Mouse (Mus musculus) forebrain, embryonic 13.5 days (tissue): ENCODE measurements at regions not wholly inside any gene's neighbourhood (a gene's known extent, or its start where the extent isn't known, plus 50 kb on each side); places are given as distances from the start of the nearest gene placed in this dataset.
"Not testable (repeated sequence)": the region's sequence is repeated elsewhere in the genome, so short reads cannot be mapped to it uniquely, and the experiment has no call there.

Experiments
- ATAC-seq: fragments of 200-750 bp; cut with Nextera tagmentation; 2 replicates; pipeline ENCODE4 v1.8.0; 2017
- H3K27ac ChIP-seq: fragments of 300-500 bp; sonication (generic); 2 replicates; pipeline ENCODE4 v1.5.1; 2015; ENCODE audit warnings: inconsistent platforms, mild to moderate bottlenecking, moderate library complexity
- H3K27me3 ChIP-seq: fragments of 300-500 bp; sonication (generic); 2 replicates; pipeline ENCODE4 v1.6.1; 2015; ENCODE audit warnings: mild to moderate bottlenecking, inconsistent platforms
- H3K36me3 ChIP-seq: fragments of 300-500 bp; sonication (generic); 2 replicates; pipeline ENCODE4 v1.6.1; 2015; ENCODE audit warnings: mild to moderate bottlenecking, inconsistent platforms; ENCODE audit not compliant: poor library complexity, severe bottlenecking
- H3K4me1 ChIP-seq: fragments of 300-500 bp; sonication (generic); 2 replicates; pipeline ENCODE4 v1.6.1; 2015; ENCODE audit warnings: inconsistent platforms
- H3K4me2 ChIP-seq: fragments of 300-500 bp; sonication (generic); 2 replicates; pipeline ENCODE4 v1.6.1; 2015; ENCODE audit warnings: inconsistent platforms, mild to moderate bottlenecking, moderate library complexity
- H3K4me3 ChIP-seq: fragments of 300-500 bp; sonication (generic); 2 replicates; pipeline ENCODE4 v1.5.1; 2015; ENCODE audit warnings: mild to moderate bottlenecking, inconsistent platforms
- H3K9ac ChIP-seq: fragments of 300-500 bp; sonication (generic); 2 replicates; pipeline ENCODE4 v1.6.1; 2015; ENCODE audit warnings: mild to moderate bottlenecking, inconsistent platforms
- H3K9me3 ChIP-seq: fragments of 300-500 bp; sonication (generic); replicated peaks from 2 replicates; pipeline ENCODE4 v1.6.1; 2016; ENCODE audit warnings: inconsistent platforms
- WGBS: fragments of 180-500 bp; shearing (Covaris S2); methylation state at CpG from one replicate; pipeline ENCODE4 v1.1.7; 2015; 5-methylcytosine and 5-hydroxymethylcytosine counted together

DNA sequence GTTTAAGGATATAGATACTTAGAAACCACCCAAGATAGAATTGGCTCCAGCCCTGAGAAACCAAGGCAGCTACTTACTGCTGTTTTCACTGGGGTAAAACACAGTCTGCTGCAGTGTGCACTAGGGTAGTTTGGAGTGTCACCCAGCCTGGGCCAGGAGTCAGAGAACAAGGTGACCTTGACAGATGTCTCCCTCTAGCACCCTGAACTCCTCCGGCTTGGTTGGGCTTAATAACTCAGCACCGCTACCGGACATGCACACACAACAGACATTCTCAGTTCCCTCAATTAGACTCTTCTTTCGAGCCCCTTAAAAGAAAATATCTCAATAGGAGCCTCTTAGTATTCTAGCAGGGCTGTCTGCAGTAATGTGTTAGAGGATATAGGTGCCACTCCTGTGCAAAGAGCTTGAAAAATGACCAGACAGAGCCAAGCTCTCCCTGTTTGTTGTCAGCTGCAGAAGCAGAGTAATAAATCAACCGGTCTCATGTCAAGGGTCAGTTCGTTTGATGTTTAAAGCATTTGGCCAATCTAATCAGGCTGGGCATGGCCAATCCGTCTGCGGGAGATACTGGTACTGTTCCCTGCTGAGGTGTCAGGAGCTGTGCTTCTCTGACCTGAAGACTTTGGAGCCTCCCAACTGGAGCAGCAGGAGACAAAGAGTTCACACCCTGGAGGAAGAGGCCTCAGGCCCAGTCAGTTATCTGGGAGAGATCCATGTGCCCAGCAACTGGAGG lies 299.1 kb downstream of the Eipr1 start:
- H3K4me3 ChIP-seq: no peak overlapping the region
- H3K4me2 ChIP-seq: no peak overlapping the region
- H3K9me3 ChIP-seq: no peaks in the 10 kb centered on the region
- H3K9ac ChIP-seq: no peak overlapping the region
- H3K4me1 ChIP-seq: peaks cover 32% of the 10 kb centered on the region
- ATAC-seq: no peak
- H3K27ac ChIP-seq: 0 out of 2 replicates have a peak overlapping the region, but pooled peaks have one; percentile 15
- H3K36me3 ChIP-seq: no peaks in the 10 kb centered on the region
- 74% methylated on average over 8 of the region's 8 CpGs for WGBS
- H3K27me3 ChIP-seq: no peaks in the 10 kb centered on the region

DNA sequence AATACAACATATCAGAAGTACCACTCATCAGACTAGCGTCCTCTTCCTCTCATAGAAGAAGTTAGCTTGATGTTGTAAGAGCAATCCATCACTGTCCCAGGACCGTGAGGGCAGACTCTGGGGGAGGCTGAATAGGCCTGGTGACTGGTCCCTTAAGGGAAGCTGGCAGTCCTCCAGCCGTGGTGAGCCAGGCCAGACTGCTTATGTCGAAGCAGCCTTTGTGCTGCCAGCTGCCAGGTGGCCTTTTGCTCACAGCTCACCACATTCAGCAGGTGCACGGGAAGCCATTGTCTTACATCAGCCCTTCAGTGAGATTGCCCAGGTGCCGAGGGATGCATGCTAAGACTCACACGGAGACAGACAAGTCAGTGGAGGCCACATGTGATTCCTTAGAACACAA lies 302.8 kb downstream of the Eipr1 start:
- WGBS: 30% methylated on average over 7 of the region's 7 CpGs
- H3K4me2 ChIP-seq: no peak overlapping the region
- no peaks in the 10 kb centered on the region for H3K36me3 ChIP-seq
- no peak overlapping the region for H3K4me3 ChIP-seq
- H3K27ac ChIP-seq: peak overlapping the region; percentile 66
- peak; percentile 83 for ATAC-seq
- H3K9me3 ChIP-seq: no peaks in the 10 kb centered on the region
- H3K9ac ChIP-seq: no peak overlapping the region
- H3K27me3 ChIP-seq: no peaks in the 10 kb centered on the region
- H3K4me1 ChIP-seq: peaks cover 23% of the 10 kb centered on the region

DNA sequence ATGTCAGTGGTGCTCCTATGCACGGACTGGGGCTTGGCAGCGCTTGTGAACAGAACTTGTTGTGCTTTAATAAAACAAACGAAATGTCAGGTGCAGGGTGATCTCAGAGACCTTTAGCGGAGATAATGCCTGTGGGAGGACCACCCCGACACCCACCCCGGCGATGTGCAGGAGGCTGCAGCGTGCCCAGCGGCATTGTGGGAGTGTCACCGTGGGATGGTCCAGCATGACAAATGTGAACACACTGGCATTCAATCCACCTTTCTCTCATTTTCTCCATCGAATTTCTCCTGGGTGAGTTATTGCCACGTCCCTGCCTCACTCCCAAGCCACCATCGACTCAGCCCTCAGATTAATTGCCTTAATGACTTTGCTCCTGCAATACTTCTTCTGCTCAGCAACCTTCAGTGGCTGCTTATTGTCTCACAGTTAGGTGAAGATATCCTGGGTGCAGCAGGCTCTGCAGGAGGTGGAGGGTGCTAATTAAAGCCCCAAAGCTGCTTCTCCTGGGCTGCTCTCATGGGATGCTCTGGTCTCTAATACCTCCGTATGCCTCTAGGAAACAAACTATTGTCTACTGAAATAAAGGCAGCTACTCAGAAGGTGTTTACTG lies 310.5 kb downstream of the Eipr1 start:
- Histone ChIP-seq H3K36me3 (no peaks in the 10 kb centered on the region), H3K27me3 (no peaks in the 10 kb centered on the region), H3K9me3 (no peaks in the 10 kb centered on the region), H3K27ac (no peak overlapping the region), H3K9ac (no peak overlapping the region), H3K4me3 (no peak overlapping the region), H3K4me1 (peaks cover 15% of the 10 kb centered on the region), H3K4me2 (no peak overlapping the region)
- no peak for ATAC-seq
- 57% methylated on average over 14 of the region's 14 CpGs for WGBS

DNA sequence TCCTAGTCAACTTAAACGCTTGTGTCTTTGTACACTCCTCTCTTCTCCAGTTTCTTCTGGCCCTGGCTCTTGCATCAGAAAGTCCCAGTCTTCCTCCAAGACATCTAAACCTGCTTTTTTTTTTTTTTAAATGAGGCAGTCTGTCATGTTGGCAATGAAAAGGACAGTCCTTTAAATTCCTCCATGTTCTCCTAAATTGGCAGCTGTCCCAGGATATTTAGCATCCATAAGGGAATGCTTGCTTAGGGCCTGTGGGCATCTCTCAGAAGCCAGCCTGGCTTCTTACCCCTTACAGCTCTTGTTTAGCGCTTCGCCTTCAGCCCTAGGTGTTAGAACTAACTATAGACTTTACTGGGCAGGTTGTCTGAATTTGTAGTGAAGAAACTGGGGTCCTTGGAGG lies 311.2 kb downstream of the Eipr1 start:
- no peak overlapping the region for H3K4me3 ChIP-seq
- no peak overlapping the region for H3K4me2 ChIP-seq
- no peak overlapping the region for H3K27ac ChIP-seq
- H3K9me3 ChIP-seq: no peaks in the 10 kb centered on the region
- H3K4me1 ChIP-seq: peaks cover 15% of the 10 kb centered on the region
- no peaks in the 10 kb centered on the region; the same call in 1 of the 2 replicates for H3K27me3 ChIP-seq
- 79% methylated on average over 3 of the region's 3 CpGs for WGBS
- no peak overlapping the region for H3K9ac ChIP-seq
- ATAC-seq: no peak
- no peaks in the 10 kb centered on the region for H3K36me3 ChIP-seq

DNA sequence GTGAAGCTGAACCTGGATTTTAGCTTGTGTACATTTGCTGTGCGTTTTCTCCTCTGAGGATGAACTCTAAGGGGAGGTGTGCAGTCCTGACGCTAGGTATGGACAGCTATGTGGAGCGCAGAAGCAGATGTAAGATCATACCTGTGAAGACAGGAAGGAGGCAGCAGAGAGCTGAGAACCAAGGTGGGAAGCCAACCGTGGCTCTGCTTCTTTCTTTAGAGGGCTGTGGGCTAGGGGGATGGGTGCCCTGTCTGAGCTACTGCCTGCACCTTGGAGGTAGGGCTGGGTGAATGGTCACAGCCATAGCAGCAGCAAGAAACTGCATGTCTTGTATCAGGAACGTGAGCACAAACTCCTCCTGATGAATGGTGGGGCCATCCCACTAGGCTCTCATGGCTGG lies 316.6 kb downstream of the Eipr1 start:
- 27% methylated on average over 5 of the region's 5 CpGs for WGBS
- Histone ChIP-seq H3K27me3 (no peaks in the 10 kb centered on the region; the same call in 1 of the 2 replicates), H3K4me2 (no peak overlapping the region), H3K9ac (no peak overlapping the region), H3K4me1 (no peaks in the 10 kb centered on the region), H3K9me3 (no peaks in the 10 kb centered on the region), H3K27ac (no peak overlapping the region), H3K36me3 (no peaks in the 10 kb centered on the region), H3K4me3 (no peak overlapping the region)
- peak; percentile 59; the same call in 1 of the 2 replicates for ATAC-seq

DNA sequence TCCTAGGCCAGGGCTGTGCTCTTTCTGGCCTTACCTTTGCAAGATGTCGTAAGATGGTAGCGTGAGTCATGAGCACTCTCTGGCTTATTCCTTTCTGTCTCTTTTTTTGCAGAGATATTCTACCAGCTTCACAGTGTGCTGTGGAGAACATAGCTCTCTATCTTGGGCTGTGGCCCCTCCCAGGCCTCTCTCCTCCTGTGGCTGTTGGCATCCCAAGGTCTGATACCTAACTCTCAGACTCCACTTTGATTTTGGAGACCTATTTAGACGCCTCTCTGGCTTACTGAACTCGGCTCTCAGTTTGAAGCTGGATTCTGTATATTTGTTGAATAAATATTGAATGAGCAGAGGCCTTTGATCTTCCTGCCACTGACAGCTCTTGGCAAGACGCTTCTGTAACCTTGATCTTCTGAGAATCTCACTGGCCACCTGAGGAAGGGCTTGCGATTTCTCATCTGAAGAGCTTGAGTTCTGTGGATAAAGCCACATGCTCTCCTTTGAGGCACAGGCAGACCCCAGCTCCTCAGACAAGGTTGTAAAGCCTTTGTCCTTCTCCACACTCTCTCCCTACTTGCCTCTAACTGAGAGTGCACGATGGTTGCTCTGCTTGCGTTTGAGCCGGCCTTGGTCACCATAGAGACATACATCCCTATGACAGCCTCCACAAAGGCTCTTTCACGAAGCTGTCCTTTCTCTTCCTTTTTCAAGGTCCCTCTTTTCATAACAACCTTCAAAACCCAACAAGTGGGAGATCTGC lies 323.7 kb downstream of the Eipr1 start:
- Histone ChIP-seq H3K36me3 (no peaks in the 10 kb centered on the region), H3K27me3 (no peaks in the 10 kb centered on the region), H3K4me1 (0 out of 2 replicates have a peak, but pooled peaks cover 5% of the 10 kb centered on the region), H3K4me2 (no peak overlapping the region), H3K27ac (no peak overlapping the region), H3K9ac (no peak overlapping the region), H3K9me3 (no peaks in the 10 kb centered on the region), H3K4me3 (no peak overlapping the region)
- no peak for ATAC-seq
- WGBS: 65% methylated on average over 10 of the region's 10 CpGs

DNA sequence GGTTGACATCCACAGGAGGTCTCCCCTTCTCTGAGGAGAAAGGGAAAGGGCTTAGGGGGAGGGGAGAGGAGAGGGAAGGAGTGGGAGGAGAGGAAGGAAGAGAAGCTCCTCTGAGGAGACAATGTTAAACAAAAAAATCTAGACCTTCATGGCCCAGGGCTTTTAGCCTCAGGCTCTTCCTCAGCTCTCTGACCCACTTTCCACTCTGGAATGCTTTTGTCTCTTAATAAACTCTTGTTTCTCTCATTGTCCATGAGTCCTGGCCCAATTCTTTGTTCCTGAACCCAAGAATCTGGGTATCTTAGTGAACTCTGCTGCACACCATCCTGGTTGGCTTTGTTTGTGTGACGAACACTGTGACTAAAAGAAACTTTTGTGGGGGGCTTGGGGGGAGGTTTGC lies 325.0 kb downstream of the Eipr1 start:
- Histone ChIP-seq H3K4me1 (0 out of 2 replicates have a peak, but pooled peaks cover 5% of the 10 kb centered on the region), H3K9ac (no peak overlapping the region), H3K4me2 (no peak overlapping the region), H3K4me3 (no peak overlapping the region), H3K27me3 (no peaks in the 10 kb centered on the region), H3K27ac (no peak overlapping the region), H3K9me3 (no peaks in the 10 kb centered on the region), H3K36me3 (no peaks in the 10 kb centered on the region)
- 49% methylated on average over 1 of the region's 1 CpGs for WGBS
- ATAC-seq: no peak

DNA sequence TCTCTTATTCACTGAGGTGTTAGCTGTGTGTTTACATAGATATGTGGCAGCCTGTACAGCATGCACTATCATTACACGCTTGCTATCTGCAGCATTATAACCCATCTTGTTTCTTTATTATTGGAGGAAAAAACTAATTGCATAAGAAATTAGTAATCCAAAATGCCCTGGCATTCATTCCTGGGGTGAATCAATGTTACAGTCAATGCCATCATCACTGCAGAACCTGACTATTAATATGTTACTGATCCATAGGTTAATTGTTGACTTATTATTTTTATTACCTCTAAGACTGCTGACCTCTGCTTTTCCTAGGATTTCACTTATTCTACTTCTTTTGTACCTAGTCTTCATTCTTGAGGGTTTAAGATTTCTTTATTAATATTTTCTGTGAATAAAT lies 327.4 kb downstream of the Eipr1 start:
- H3K9ac ChIP-seq: no peak overlapping the region
- 93% methylated on average over 1 of the region's 1 CpGs for WGBS

DNA sequence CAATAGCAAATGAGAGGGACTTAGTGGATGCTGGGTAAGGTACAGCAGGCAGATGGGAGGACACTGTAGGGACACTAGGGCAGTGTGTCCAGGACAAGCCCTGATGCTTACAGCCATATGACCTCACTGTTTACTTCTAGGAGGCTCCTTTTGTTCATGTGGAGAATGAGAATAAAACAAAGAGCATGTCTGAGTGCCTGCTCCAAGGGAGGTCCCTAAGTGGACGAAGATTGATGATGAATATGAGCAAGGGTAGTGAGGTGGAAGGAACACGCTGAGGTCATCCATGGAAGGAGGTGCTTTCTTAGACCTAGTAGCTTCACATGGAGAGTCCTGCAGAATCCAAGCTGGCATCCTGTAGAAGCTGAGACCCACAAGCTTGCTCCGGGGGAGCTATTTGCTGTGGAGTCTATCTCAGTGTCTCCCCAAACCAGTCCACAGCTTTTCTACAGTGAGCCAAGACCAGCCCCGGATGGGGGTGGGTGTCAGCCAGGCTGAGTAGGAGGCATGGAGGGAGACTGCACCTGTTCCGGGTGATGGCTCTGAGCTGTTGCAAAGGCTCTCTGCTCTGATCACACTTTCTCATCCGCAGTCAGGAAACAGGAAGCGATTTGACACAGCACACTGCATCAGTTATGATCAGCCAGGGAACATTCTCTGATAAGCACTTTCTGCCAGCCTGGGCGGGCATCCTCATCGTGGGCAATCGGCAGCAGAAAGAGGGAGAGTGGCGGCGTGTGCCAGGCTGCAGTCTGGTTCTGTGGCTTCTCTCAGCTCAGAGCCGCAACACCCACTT lies 332.0 kb downstream of the Eipr1 start:
- 66% methylated on average over 13 of the region's 13 CpGs for WGBS
- Histone ChIP-seq H3K4me3 (no peak overlapping the region), H3K27ac (peak overlapping the region; percentile 14; the same call in 1 of the 2 replicates), H3K4me2 (no peak overlapping the region), H3K36me3 (no peaks in the 10 kb centered on the region), H3K9me3 (no peaks in the 10 kb centered on the region), H3K9ac (no peak overlapping the region), H3K4me1 (peaks cover 14% of the 10 kb centered on the region), H3K27me3 (no peaks in the 10 kb centered on the region)
- ATAC-seq: peak; percentile 55

More for the DNA sequence above, 327.4 kb downstream of the Eipr1 start:
- Histone ChIP-seq H3K4me2 (no peak overlapping the region), H3K4me3 (no peak overlapping the region), H3K36me3 (no peaks in the 10 kb centered on the region), H3K4me1 (peaks cover 15% of the 10 kb centered on the region), H3K9me3 (no peaks in the 10 kb centered on the region), H3K27ac (no peak overlapping the region), H3K27me3 (no peaks in the 10 kb centered on the region)
- no peak for ATAC-seq

DNA sequence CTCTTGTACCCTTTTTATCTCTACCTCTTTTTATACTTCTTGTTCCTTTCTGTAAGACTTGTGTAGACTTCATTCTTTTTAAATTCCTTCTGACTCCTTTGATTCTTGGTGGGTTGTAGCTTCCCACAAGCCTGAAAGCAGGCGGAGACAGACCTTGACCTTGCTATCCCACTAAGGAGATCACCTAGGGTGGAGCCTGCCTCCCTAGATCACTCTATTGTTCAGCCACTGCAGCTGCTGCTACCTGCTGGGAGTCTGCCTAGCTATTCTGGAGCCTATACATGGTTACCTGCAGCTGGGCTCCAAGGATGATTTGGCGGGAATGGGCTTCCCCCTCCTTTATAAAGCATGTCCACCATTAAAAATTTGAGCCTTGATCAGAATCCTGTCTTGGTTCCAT lies 335.6 kb downstream of the Eipr1 start:
- H3K4me2 ChIP-seq, H3K9me3 ChIP-seq, H3K36me3 ChIP-seq, ATAC-seq, H3K27me3 ChIP-seq, H3K27ac ChIP-seq, H3K9ac ChIP-seq, H3K4me3 ChIP-seq: not testable (repeated sequence)
- WGBS: 55% methylated on average over 2 of the region's 2 CpGs
- H3K4me1 ChIP-seq: peaks cover 28% of the 10 kb centered on the region

DNA sequence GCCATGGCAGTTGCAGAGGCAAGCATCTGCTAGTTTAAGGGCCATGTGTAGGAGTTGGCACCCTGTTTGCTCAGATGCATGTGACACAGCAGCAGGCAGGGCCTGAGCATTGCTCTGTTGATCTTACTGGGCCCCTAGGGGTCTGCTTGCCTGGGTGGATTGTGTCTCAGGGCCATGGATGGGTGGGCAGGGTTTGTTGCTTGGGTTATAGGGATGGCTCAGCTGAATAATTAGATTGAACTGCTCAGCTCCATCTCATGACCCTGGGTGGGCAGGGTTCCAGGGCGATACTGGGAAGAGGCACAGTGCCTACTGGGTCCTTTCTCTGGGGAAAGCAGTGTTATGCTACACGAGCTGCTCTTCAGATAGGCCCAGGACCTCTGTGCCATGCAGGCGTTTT lies 338.0 kb downstream of the Eipr1 start:
- H3K27ac ChIP-seq: no peak overlapping the region
- ATAC-seq: no peak
- H3K4me2 ChIP-seq: no peak overlapping the region
- peaks cover 18% of the 10 kb centered on the region for H3K4me1 ChIP-seq
- H3K9ac ChIP-seq: no peak overlapping the region
- H3K4me3 ChIP-seq: no peak overlapping the region
- no peaks in the 10 kb centered on the region for H3K36me3 ChIP-seq
- H3K9me3 ChIP-seq: no peaks in the 10 kb centered on the region
- peaks cover 12% of the 10 kb centered on the region for H3K27me3 ChIP-seq
- WGBS: 69% methylated on average over 3 of the region's 3 CpGs
